Comparison of ENCODE assay signal across 8 mouse cellular contexts in the genomic region with DNA sequence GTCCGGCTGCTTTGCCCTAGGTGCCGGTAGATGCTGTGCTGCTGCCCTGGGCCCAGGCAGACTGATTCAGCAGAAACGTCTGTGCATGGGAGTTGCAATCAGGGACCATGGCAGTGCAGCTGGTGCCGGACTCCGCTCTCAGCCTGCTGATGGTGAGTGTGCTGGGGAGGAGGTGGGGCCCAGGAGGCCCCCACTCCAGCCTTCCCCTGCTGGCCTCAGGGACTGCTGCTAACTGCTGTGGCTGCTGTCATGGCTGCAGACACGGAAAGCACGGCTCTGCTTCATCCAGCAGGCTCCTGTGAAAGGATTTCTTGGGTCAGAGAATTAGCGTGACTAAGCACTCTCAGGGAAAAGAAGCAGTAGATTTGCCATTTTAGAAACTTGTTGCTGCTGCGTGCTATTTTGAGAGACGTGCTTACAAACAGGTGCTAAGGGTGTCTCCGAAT. TPM values are rescaled to one million over a fixed set of nuclear protein-coding genes. Genes with fewer than 3 reads are reported as not detected.
A peak's percentile ranks its signal among the peaks of the same experiment; 100 is the strongest.
DNase-seq lines count a peak whose midpoint lies in the region; ATAC-seq and TF ChIP-seq lines count a peak whose summit lies in the region.

No protein-coding gene starts in this region.

- H3K36me3 ChIP-seq in hindbrain, embryonic 12.5 days, result no peaks in the 10 kb centered on the region
- no peaks in the 10 kb centered on the region for H3K36me3 ChIP-seq in limb, embryonic 11.5 days (ENCODE audit: control insufficient read depth, insufficient read depth, low read length)
- H3K36me3 ChIP-seq in thymus, adult 2 months (ENCODE audit: control insufficient read depth, insufficient read depth, low read length), result no peaks in the 10 kb centered on the region

- H3K9ac ChIP-seq in hindbrain, embryonic 12.5 days, result peak overlapping the region; percentile 36; the same call in 1 of the 2 replicates
- no peak overlapping the region for H3K9ac ChIP-seq in limb, embryonic 11.5 days (ENCODE audit: low read length)

- WGBS in hindbrain, embryonic 12.5 days, result 33% methylated on average over 11 of the region's 11 CpGs
- 32% methylated on average over 11 of the region's 11 CpGs for WGBS in limb, embryonic 11.5 days
- 80% methylated on average over 11 of the region's 11 CpGs for WGBS in thymus, adult 2 months

- peak overlapping the region; percentile 33 for H3K4me2 ChIP-seq in hindbrain, embryonic 12.5 days (replicated peaks)
- H3K4me2 ChIP-seq in limb, embryonic 11.5 days (ENCODE audit: low read depth, severe bottlenecking), result peak overlapping the region; percentile 32

- no peak overlapping the region for H3K4me3 ChIP-seq in hindbrain, embryonic 12.5 days
- no peak overlapping the region for H3K4me3 ChIP-seq in limb, embryonic 11.5 days (ENCODE audit: low read depth, low read length)
- no peak overlapping the region for H3K4me3 ChIP-seq in thymus, adult 2 months (ENCODE audit: control insufficient read depth, insufficient read depth, low read length)

- H3K27ac ChIP-seq in hindbrain, embryonic 12.5 days, result peak overlapping the region; percentile 42; the same call in 1 of the 2 replicates
- 0 out of 2 replicates have a peak overlapping the region, but pooled peaks have one; percentile 47 for H3K27ac ChIP-seq in limb, embryonic 11.5 days (replicated peaks; ENCODE audit: low read depth, low read length)
- no peak overlapping the region for H3K27ac ChIP-seq in thymus, adult 2 months (ENCODE audit: control insufficient read depth, insufficient read depth, low read length)

- peaks cover 17% of the 10 kb centered on the region for H3K4me1 ChIP-seq in hindbrain, embryonic 12.5 days
- peaks cover 23% of the 10 kb centered on the region for H3K4me1 ChIP-seq in limb, embryonic 11.5 days (ENCODE audit: control insufficient read depth, insufficient read depth, low read length)
- H3K4me1 ChIP-seq in thymus, adult 2 months (replicated peaks; ENCODE audit: control insufficient read depth, insufficient read depth, low read length), result no peaks in the 10 kb centered on the region

- H3K27me3 ChIP-seq in hindbrain, embryonic 12.5 days, result no peaks in the 10 kb centered on the region
- no peaks in the 10 kb centered on the region for H3K27me3 ChIP-seq in limb, embryonic 11.5 days (ENCODE audit: control insufficient read depth, insufficient read depth, low read length)
- no peaks in the 10 kb centered on the region for H3K27me3 ChIP-seq in thymus, adult 2 months (ENCODE audit: control insufficient read depth, insufficient read depth, low read length)

- no peak for TF ChIP-seq POLR2A in thymus, adult 2 months (IDR thresholded peaks at IDR 0.05; ENCODE audit: control insufficient read depth, extremely low read depth, insufficient read depth, low read length, poor library complexity)

- TF ChIP-seq CTCF in thymus, adult 2 months (IDR thresholded peaks at IDR 0.05; ENCODE audit: borderline replicate concordance, control insufficient read depth, extremely low read depth, insufficient read depth, low read length, poor library complexity), result no peak

- peak; percentile 13 for DNase-seq in kidney, postnatal 10 days
- no peak for DNase-seq in kidney, adult 8-10 months
- peak; percentile 31 for DNase-seq in embryo, embryonic 9.5 days (ENCODE audit: extremely low spot score)
- DNase-seq in limb, embryonic 11.5 days (ENCODE audit: low spot score), result peak; percentile 63
- peak; percentile 44 to 59 for DNase-seq in right cerebral cortex, postnatal 36 days (ENCODE audit: low spot score in 2 of 2)
- no peak for DNase-seq in thymus, adult 2 months

- H3K9me3 ChIP-seq in hindbrain, embryonic 12.5 days (replicated peaks), result no peaks in the 10 kb centered on the region
- no peaks in the 10 kb centered on the region for H3K9me3 ChIP-seq in limb, embryonic 11.5 days (ENCODE audit: control insufficient read depth, low read length)

- peak; percentile 90 for ATAC-seq in hindbrain, embryonic 12.5 days (ENCODE audit: low FRiP score)
- peak; percentile 70; the same call in 1 of the 2 replicates for ATAC-seq in limb, embryonic 11.5 days (ENCODE audit: insufficient number of reproducible peaks, low FRiP score, low TSS enrichment, low read depth)
- ATAC-seq in megakaryocyte, adult 5-6 weeks (ENCODE audit: poor library complexity, severe bottlenecking), result no peak

RNA-seq across cellular contexts. Expression of gene Frmd4a, which starts 0.9 kb away (rescaled TPM):
- polyA plus RNA-seq in hindbrain, embryonic 12.5 days (2016; fragmentation: Nextera tagmentation; extraction: Ambion mirVana), result 68.4 and 69.6 TPM in 2 replicates
- 65.3 and 72.6 TPM in 2 replicates for polyA plus RNA-seq in limb, embryonic 11.5 days (2014; fragmentation: Nextera tagmentation; extraction: Ambion mirVana)
- polyA plus RNA-seq in thymus, adult 2 months (2012; rRNA removed), result 16.8 and 17.5 TPM in 2 replicates
- total RNA-seq in megakaryocyte, adult 5-6 weeks (2015), result 17.1 and 18.8 TPM in 2 replicates
- 12.8 and 14.1 TPM in 2 replicates for total RNA-seq in megakaryocyte, adult 5-6 weeks (2017)

Comparison
In these comparisons a context has a peak if more than half of its experiments do, and no peak if none do; other contexts are left out.
1. DNase-seq: peak in kidney, postnatal 10 days (single experiment), embryo, embryonic 9.5 days (single experiment), limb, embryonic 11.5 days (single experiment) and right cerebral cortex, postnatal 36 days (2 of 2); none in kidney, adult 8-10 months (0 of 2) and thymus, adult 2 months (single experiment).